Mouse (Mus musculus): ENCODE measurements around the gene Tjp3. TPM values are rescaled to one million over a fixed set of nuclear protein-coding genes. Genes with fewer than 3 reads are reported as not detected.

Gene Tjp3
- polyA plus RNA-seq, 2 experiments: 0.37 to 0.38 TPM

GRCm38 (mm10) chr10:81323141-81323775 lies 31.9 kb upstream of the Tjp3 start:
- no peak for DNase-seq (ENCODE audit: low read depth in 3 of 3, low spot score in 3 of 3)
- H3K36me3 ChIP-seq (replicated peaks; ENCODE audit: control insufficient read depth, insufficient read depth, low read depth): peaks cover 49% of the 10 kb centered on the region
- no peak overlapping the region for H3K27ac ChIP-seq
- no peak for TF ChIP-seq CTCF (IDR thresholded peaks at IDR 0.05; ENCODE audit: low read depth)
- no peak for TF ChIP-seq EP300 (IDR thresholded peaks at IDR 0.05; ENCODE audit: low read depth)
- WGBS (ENCODE audit: insufficient replicate concordance): 90% methylated on average over 23 of the region's 23 CpGs
- H3K27me3 ChIP-seq (ENCODE audit: control insufficient read depth, insufficient read depth, low read length): no peaks in the 10 kb centered on the region
- no peak for ATAC-seq (ENCODE audit: insufficient read depth)
- no peaks in the 10 kb centered on the region for H3K9me3 ChIP-seq (ENCODE audit: control insufficient read depth, low read length)
- peaks cover 7 to 13% of the 10 kb centered on the region in 2 experiments for H3K4me1 ChIP-seq (replicated peaks; ENCODE audit: control insufficient read depth in 2 of 2, insufficient read depth in 2 of 2, low read length in 1 of 2)
- H3K4me2 ChIP-seq (ENCODE audit: low read depth): no peak overlapping the region
- no peak overlapping the region for H3K9ac ChIP-seq (replicated peaks)
- H3K4me3 ChIP-seq (ENCODE audit: insufficient read depth in 1 of 2, low read depth in 2 of 2, low read length in 2 of 2): no peak overlapping the region

- TF ChIP-seq CTCF (IDR thresholded peaks at IDR 0.05; ENCODE audit: low read depth) (no peak), EP300 (IDR thresholded peaks at IDR 0.05; ENCODE audit: low read depth) (no peak)
- Histone ChIP-seq H3K4me3 (ENCODE audit: insufficient read depth in 1 of 2, low read depth in 2 of 2, low read length in 2 of 2) (peak overlapping the region; percentile 73 to 89; a peak in 3 of 4 replicates), H3K9ac (replicated peaks) (peak overlapping the region; percentile 75; the same call in 1 of the 2 replicates), H3K36me3 (replicated peaks; ENCODE audit: control insufficient read depth, insufficient read depth, low read depth) (peaks cover 49% of the 10 kb centered on the region), H3K27ac (no peak overlapping the region), H3K4me1 (replicated peaks; ENCODE audit: control insufficient read depth in 2 of 2, insufficient read depth in 2 of 2, low read length in 1 of 2) (peaks cover 7 to 12% of the 10 kb centered on the region in 2 experiments), H3K4me2 (ENCODE audit: low read depth) (peak overlapping the region; percentile 90), H3K27me3 (ENCODE audit: control insufficient read depth, insufficient read depth, low read length) (no peaks in the 10 kb centered on the region), H3K9me3 (ENCODE audit: control insufficient read depth, low read length) (no peaks in the 10 kb centered on the region)
- ATAC-seq (ENCODE audit: insufficient read depth) (no peak), DNase-seq (ENCODE audit: low read depth in 3 of 3, low spot score in 3 of 3) (no peak)
- WGBS (ENCODE audit: insufficient replicate concordance): 91% methylated on average over 27 of the region's 27 CpGs
Measured at GRCm38 (mm10) chr10:81322444-81322843, 31.1 kb upstream of the Tjp3 start.

- Histone ChIP-seq H3K4me1 (replicated peaks; ENCODE audit: control insufficient read depth in 2 of 2, insufficient read depth in 2 of 2, low read length in 1 of 2) (peaks cover 11 to 12% of the 10 kb centered on the region in 2 experiments), H3K4me2 (ENCODE audit: low read depth) (peak overlapping the region; percentile 90), H3K27me3 (ENCODE audit: control insufficient read depth, insufficient read depth, low read length) (no peaks in the 10 kb centered on the region), H3K9me3 (ENCODE audit: control insufficient read depth, low read length) (no peaks in the 10 kb centered on the region), H3K4me3 (ENCODE audit: insufficient read depth in 1 of 2, low read depth in 2 of 2, low read length in 2 of 2) (peak overlapping the region; percentile 73 to 89), H3K36me3 (replicated peaks; ENCODE audit: control insufficient read depth, insufficient read depth, low read depth) (peaks cover 41% of the 10 kb centered on the region), H3K9ac (replicated peaks) (peak overlapping the region; percentile 75), H3K27ac (peak overlapping the region; percentile 84)
- ATAC-seq (ENCODE audit: insufficient read depth) (peak; percentile 0; the same call in 1 of the 2 replicates), DNase-seq (ENCODE audit: low read depth in 3 of 3, low spot score in 3 of 3) (no peak)
- TF ChIP-seq CTCF (IDR thresholded peaks at IDR 0.05; ENCODE audit: low read depth) (no peak), EP300 (IDR thresholded peaks at IDR 0.05; ENCODE audit: low read depth) (no peak)
- 2% methylated on average over 20 of the region's 20 CpGs for WGBS (ENCODE audit: insufficient replicate concordance)
Measured at GRCm38 (mm10) chr10:81321436-81321835, 30.1 kb upstream of the Tjp3 start.

- peaks cover 11 to 12% of the 10 kb centered on the region in 2 experiments for H3K4me1 ChIP-seq (replicated peaks; ENCODE audit: control insufficient read depth in 2 of 2, insufficient read depth in 2 of 2, low read length in 1 of 2)
- ATAC-seq (ENCODE audit: insufficient read depth): peak; percentile 87
- peak within 1 kb of the TSS; percentile 84 for H3K27ac ChIP-seq
- peaks cover 34% of the 10 kb centered on the region for H3K36me3 ChIP-seq (replicated peaks; ENCODE audit: control insufficient read depth, insufficient read depth, low read depth)
- under 1% methylated on average over 68 of the region's 68 CpGs for WGBS (ENCODE audit: insufficient replicate concordance)
- H3K4me2 ChIP-seq (ENCODE audit: low read depth): peak within 1 kb of the TSS; percentile 90
- H3K9ac ChIP-seq (replicated peaks): peak within 1 kb of the TSS; percentile 75
- no peaks in the 10 kb centered on the region for H3K9me3 ChIP-seq (ENCODE audit: control insufficient read depth, low read length)
- H3K4me3 ChIP-seq (ENCODE audit: insufficient read depth in 1 of 2, low read depth in 2 of 2, low read length in 2 of 2): peak within 1 kb of the TSS; percentile 73 to 89
- TF ChIP-seq CTCF (IDR thresholded peaks at IDR 0.05; ENCODE audit: low read depth) (peak; percentile 60), EP300 (IDR thresholded peaks at IDR 0.05; ENCODE audit: low read depth) (peak; percentile 67; the same call in 1 of the 2 replicates)
- DNase-seq (ENCODE audit: low read depth in 3 of 3, low spot score in 3 of 3): peak; percentile 100
- H3K27me3 ChIP-seq (ENCODE audit: control insufficient read depth, insufficient read depth, low read length): no peaks in the 10 kb centered on the region
Measured at GRCm38 (mm10) chr10:81320550-81321347, 29.4 kb upstream of the Tjp3 start, which contains the start of gene Cactin. Gene Cactin (plus strand): TSS chr10:81321103.
